Mouse (Mus musculus) gastrocnemius, postnatal 10 days (tissue): Measurements from ENCODE around the gene Fcrl6. TPM values are rescaled to one million over a fixed set of nuclear protein-coding genes. Genes with fewer than 3 reads are reported as not detected.

ENCODE experiments used
- DNase-seq: peaks from one replicate; pipeline ENCODE4 v3.0.0; 2021; ENCODE audit warnings: mixed read lengths
- total RNA-seq, 2 experiments: library from RNA; stranded (reverse); gene quantifications; 2 replicates each; pipeline ENCODE4 v1.2.3; 2021

The Fcrl6 gene
- total RNA-seq, 2 experiments from 2014 or later: not detected

GRCm38 (mm10) chr1:172614654-172615053 is 12.3 kb upstream of the Fcrl6 start:
- no peak for DNase-seq

GRCm38 (mm10) chr1:172612745-172613144 is 10.4 kb upstream of the Fcrl6 start:
- DNase-seq: no peak

- DNase-seq: no peak
These were observed 9.0 kb upstream of the Fcrl6 start for GRCm38 (mm10) chr1:172611304-172611703.

- peak; percentile 29 for DNase-seq
These were observed 7.9 kb downstream of the Fcrl6 start for GRCm38 (mm10) chr1:172594495-172594894.

GRCm38 (mm10) chr1:172593956-172594355 is 8.4 kb downstream of the Fcrl6 start:
- no peak for DNase-seq

GRCm38 (mm10) chr1:172593321-172593720 is 9.0 kb downstream of the Fcrl6 start:
- DNase-seq: no peak

- DNase-seq: peak; percentile 22
These were observed 12.0 kb downstream of the Fcrl6 start, which contains the start of gene Slamf8 for GRCm38 (mm10) chr1:172590385-172590784. TSS of gene Slamf8 (minus strand) at chr1:172590568.

GRCm38 (mm10) chr1:172585612-172586567 is 16.5 kb downstream of the Fcrl6 start:
- no peak for DNase-seq

GRCm38 (mm10) chr1:172585026-172585425 is 17.3 kb downstream of the Fcrl6 start:
- no peak for DNase-seq

GRCm38 (mm10) chr1:172584271-172584670 is 18.1 kb downstream of the Fcrl6 start:
- DNase-seq: no peak

GRCm38 (mm10) chr1:172582436-172582835 is 19.9 kb downstream of the Fcrl6 start:
- no peak for DNase-seq

- DNase-seq: no peak
These were observed 22.2 kb downstream of the Fcrl6 start for GRCm38 (mm10) chr1:172580116-172580515.

GRCm38 (mm10) chr1:172567758-172568157 is 34.6 kb downstream of the Fcrl6 start:
- DNase-seq: no peak

- DNase-seq: no peak
These were observed 36.2 kb downstream of the Fcrl6 start for GRCm38 (mm10) chr1:172566131-172566530.

GRCm38 (mm10) chr1:172563465-172563828 is 38.9 kb downstream of the Fcrl6 start:
- no peak for DNase-seq

GRCm38 (mm10) chr1:172562641-172563464 is 39.5 kb downstream of the Fcrl6 start:
- peak; percentile 59 for DNase-seq

- DNase-seq: no peak
These were observed 46.7 kb downstream of the Fcrl6 start, which contains the start of gene Vsig8 for GRCm38 (mm10) chr1:172555638-172556037. TSS of gene Vsig8 (plus strand) at chr1:172555938.

- no peak for DNase-seq
These were observed 49.7 kb downstream of the Fcrl6 start for GRCm38 (mm10) chr1:172552623-172553022.

GRCm38 (mm10) chr1:172551009-172551408 is 51.3 kb downstream of the Fcrl6 start:
- DNase-seq: no peak

- DNase-seq: no peak
These were observed 51.8 kb downstream of the Fcrl6 start for GRCm38 (mm10) chr1:172550551-172550951.

GRCm38 (mm10) chr1:172549717-172550116 is 52.6 kb downstream of the Fcrl6 start:
- no peak for DNase-seq

- DNase-seq: no peak
These were observed 53.0 kb downstream of the Fcrl6 start for GRCm38 (mm10) chr1:172549314-172549713.

GRCm38 (mm10) chr1:172548501-172548900 is 53.9 kb downstream of the Fcrl6 start:
- DNase-seq: no peak
